Mouse (Mus musculus) embryonic facial prominence, embryonic 14.5 days (tissue): ENCODE results near the gene Gm8251. TPM values are rescaled to one million over a fixed set of nuclear protein-coding genes. Genes with fewer than 3 reads are reported as not detected.
"Not testable (repeated sequence)": the region's sequence is repeated elsewhere in the genome, so short reads cannot be mapped to it uniquely, and the experiment has no call there.

Experiments
- ATAC-seq: fragments of 200-750 bp; cut with Nextera tagmentation; 2 replicates; pipeline ENCODE4 v1.8.0; 2017; ENCODE audit warnings: low read depth, moderate number of reproducible peaks, moderate TSS enrichment
- DNase-seq: peaks from one replicate; pipeline ENCODE4 v3.0.0-alpha.2; 2015; ENCODE audit warnings: low spot score
- H3K27ac ChIP-seq: fragments of 300-500 bp; sonication (generic); replicated peaks from 2 replicates; pipeline ENCODE4 v1.5.1; 2014; ENCODE audit warnings: low read depth, mild to moderate bottlenecking, low read length, moderate library complexity
- H3K27me3 ChIP-seq: fragments of 300-500 bp; sonication (generic); replicated peaks from 2 replicates; pipeline ENCODE4 v1.6.1; 2014; ENCODE audit warnings: low read length; ENCODE audit not compliant: control insufficient read depth, insufficient read depth
- H3K36me3 ChIP-seq: fragments of 300-500 bp; sonication (generic); 2 replicates; pipeline ENCODE4 v1.6.1; 2014; ENCODE audit warnings: low read length, mixed read lengths; ENCODE audit not compliant: control insufficient read depth, insufficient read depth
- H3K4me1 ChIP-seq: fragments of 300-500 bp; sonication (generic); 2 replicates; pipeline ENCODE4 v1.6.1; 2014; ENCODE audit warnings: antibody characterized with exemption, low read length; ENCODE audit not compliant: control insufficient read depth, insufficient read depth
- H3K4me2 ChIP-seq: fragments of 300-500 bp; sonication (generic); 2 replicates; pipeline ENCODE4 v1.6.1; 2014; ENCODE audit warnings: low read depth, mild to moderate bottlenecking, low read length, moderate library complexity, mixed read lengths
- H3K4me3 ChIP-seq: fragments of 300-500 bp; sonication (generic); 2 replicates; pipeline ENCODE4 v1.5.1; 2014; ENCODE audit warnings: low read depth, mild to moderate bottlenecking, low read length
- H3K9ac ChIP-seq: fragments of 300-500 bp; sonication (generic); 2 replicates; pipeline ENCODE4 v1.6.1; 2014; ENCODE audit warnings: low read depth, mild to moderate bottlenecking, low read length, moderate library complexity, mixed read lengths
- H3K9me3 ChIP-seq: fragments of 300-500 bp; sonication (generic); 2 replicates; pipeline ENCODE4 v1.6.1; 2016; ENCODE audit warnings: low read length; ENCODE audit not compliant: control insufficient read depth
- WGBS: fragments of 180-500 bp; shearing (Covaris S2); extraction: QIAGEN DNeasy Blood & Tissue Kit; methylation state at CpG from one replicate; pipeline ENCODE4 v1.1.7; 2014; 5-methylcytosine and 5-hydroxymethylcytosine counted together
- polyA plus RNA-seq: library from polyadenylated mRNA; unstranded; fragments of >200 nt; fragmentation: Nextera tagmentation; extraction: Ambion mirVana; gene quantifications from 2 replicates; pipeline ENCODE4 v1.2.1, GENCODE M21; 2014

Gm8251 gene
- polyA plus RNA-seq, 1 experiment from 2014 or later, result 0.11 TPM

DNA sequence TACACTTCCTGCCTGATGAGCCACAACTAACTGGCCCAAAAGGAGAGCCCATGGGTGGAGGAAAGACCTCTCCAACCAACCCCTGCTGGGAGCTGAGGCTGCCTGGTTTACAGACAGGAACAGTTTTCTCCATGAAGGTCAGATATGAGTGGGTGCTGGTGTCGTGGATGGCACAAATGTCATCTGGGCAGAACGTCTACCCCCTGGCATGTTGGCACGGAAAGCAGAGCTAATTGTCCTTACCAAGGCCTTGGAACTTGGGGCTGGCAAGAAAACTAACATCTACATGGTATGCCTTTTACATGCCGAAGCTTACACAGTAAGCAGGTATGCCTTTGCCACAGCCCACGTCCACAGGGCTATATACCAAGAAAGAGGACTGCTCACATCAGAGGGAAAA, 16.0 kb downstream of the Gm8251 start:
- H3K36me3 ChIP-seq, H3K27ac ChIP-seq, H3K9me3 ChIP-seq, ATAC-seq, H3K4me2 ChIP-seq, H3K4me1 ChIP-seq, H3K9ac ChIP-seq, H3K4me3 ChIP-seq, DNase-seq, H3K27me3 ChIP-seq: not testable (repeated sequence)
- 87% methylated on average over 5 of the region's 5 CpGs for WGBS

DNA sequence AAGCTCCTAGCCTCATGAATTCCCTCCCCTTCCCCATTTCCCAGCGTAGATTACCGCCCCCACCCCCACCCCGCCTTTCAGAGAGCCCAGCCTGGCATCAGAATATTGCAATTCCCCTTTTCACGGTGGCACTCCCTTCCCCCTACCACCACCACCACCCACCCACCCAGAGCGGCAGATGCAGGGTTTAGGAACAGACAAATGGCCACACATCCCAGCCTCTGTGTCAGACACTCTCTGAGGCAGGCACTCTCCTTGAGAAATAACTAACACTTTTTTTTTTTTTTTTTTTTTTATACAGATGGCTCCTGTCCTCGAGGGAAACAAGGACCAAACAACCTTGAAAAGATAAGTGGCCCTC, 19.2 kb downstream of the Gm8251 start:
- Histone ChIP-seq H3K9ac (peak overlapping the region; percentile 59), H3K4me1 (no peaks in the 10 kb centered on the region), H3K27ac (no peak overlapping the region), H3K27me3 (no peaks in the 10 kb centered on the region), H3K4me2 (peak overlapping the region; percentile 65), H3K36me3 (no peaks in the 10 kb centered on the region), H3K9me3 (no peaks in the 10 kb centered on the region), H3K4me3 (peak overlapping the region; percentile 46)
- DNase-seq (no peak), ATAC-seq (peak; percentile 66)
- 6% methylated on average over 6 of the region's 6 CpGs for WGBS

DNA sequence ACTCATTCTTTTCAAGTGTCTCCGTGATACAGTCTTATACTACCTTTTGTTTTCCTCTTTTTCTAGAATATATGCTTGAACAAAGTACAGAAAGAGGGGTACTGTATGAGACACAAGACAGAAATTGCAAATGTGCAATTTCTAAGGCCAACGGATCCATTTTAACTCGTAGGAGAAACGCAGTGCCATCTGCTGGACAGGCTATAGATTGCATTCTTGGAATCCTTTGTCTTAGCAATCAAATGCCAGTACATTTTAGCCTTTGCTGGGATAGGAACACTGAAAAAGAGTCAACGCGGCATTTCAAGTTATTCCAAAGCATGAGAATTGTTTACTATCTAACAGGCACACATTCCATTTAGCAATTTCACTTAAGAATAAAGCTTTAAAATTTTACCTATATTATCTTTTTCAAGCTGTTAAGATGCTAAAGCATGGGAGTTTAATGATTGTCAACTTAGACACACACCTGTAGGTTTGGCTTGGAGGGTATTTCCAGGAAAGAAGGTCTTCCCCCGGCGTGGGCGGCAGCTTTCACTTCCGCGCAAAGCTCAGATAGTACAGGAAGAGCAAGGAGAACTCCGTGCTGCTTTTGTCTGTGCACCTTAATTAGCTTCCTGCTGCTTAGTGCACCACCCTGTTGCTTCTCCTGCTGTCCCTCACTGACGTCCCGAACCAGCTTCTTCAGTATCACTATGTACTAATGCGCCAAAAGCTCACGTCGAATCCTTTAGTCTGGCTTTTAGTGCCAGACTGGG, 19.8 kb downstream of the Gm8251 start:
- peak overlapping the region; percentile 65 for H3K4me2 ChIP-seq
- no peaks in the 10 kb centered on the region for H3K9me3 ChIP-seq
- peak overlapping the region; percentile 46 for H3K4me3 ChIP-seq
- 1% methylated on average over 17 of the region's 17 CpGs for WGBS
- H3K4me1 ChIP-seq, result no peaks in the 10 kb centered on the region
- H3K27me3 ChIP-seq, result no peaks in the 10 kb centered on the region
- ATAC-seq (peak; percentile 72), DNase-seq (peak; percentile 89)
- no peaks in the 10 kb centered on the region for H3K36me3 ChIP-seq
- no peak overlapping the region for H3K27ac ChIP-seq
- H3K9ac ChIP-seq, result peak overlapping the region; percentile 59

DNA sequence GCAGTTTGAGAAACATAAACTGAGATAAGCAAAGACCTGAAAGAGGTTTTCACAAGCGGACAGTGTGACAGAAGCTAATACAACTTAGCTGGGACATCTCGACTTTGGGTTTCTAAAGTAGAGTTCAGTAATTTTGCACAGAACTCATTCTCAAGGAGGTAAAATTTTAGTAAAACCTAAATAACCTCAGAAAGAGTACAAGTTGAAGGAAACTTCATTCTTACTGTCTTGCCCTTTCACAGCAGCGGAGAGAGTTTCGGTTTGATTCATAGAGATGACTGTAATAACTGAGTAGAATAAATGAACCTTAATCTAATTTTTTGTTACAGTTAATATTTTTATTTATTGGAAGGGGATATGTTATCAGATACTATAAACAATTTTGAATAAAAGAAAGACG, 28.8 kb downstream of the Gm8251 start:
- DNase-seq, result no peak
- Histone ChIP-seq H3K4me1 (no peaks in the 10 kb centered on the region), H3K4me2 (no peak overlapping the region), H3K27ac (no peak overlapping the region), H3K36me3 (no peaks in the 10 kb centered on the region), H3K9ac (no peak overlapping the region), H3K4me3 (no peak overlapping the region), H3K27me3 (no peaks in the 10 kb centered on the region), H3K9me3 (no peaks in the 10 kb centered on the region)
- no peak for ATAC-seq
- 87% methylated on average over 5 of the region's 5 CpGs for WGBS

DNA sequence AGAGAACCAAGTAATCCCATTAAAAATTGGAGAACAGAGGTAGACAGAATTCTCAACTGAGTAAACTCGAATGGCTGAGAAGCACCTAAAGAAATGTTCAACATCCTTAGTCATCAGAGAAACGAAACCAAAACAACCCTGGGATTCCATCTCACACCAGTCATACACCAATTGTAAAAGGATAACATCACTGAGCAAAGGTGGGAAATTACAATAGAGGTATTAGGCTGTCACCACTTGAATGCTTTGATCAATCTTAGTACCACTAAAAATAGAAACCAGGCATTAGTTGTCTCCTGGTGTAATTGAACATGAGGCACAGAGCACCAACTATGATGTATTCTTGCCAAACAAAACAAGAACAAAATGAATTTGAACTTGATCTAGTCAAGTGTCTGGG, 29.5 kb downstream of the Gm8251 start:
- no peaks in the 10 kb centered on the region for H3K36me3 ChIP-seq
- no peak overlapping the region for H3K9ac ChIP-seq
- no peak overlapping the region for H3K4me3 ChIP-seq
- no peak for DNase-seq
- no peaks in the 10 kb centered on the region for H3K9me3 ChIP-seq
- no peak overlapping the region for H3K4me2 ChIP-seq
- ATAC-seq, result no peak
- no peaks in the 10 kb centered on the region for H3K4me1 ChIP-seq
- H3K27me3 ChIP-seq, result no peaks in the 10 kb centered on the region
- no peak overlapping the region for H3K27ac ChIP-seq
- WGBS, result 58% methylated on average over 2 of the region's 2 CpGs

DNA sequence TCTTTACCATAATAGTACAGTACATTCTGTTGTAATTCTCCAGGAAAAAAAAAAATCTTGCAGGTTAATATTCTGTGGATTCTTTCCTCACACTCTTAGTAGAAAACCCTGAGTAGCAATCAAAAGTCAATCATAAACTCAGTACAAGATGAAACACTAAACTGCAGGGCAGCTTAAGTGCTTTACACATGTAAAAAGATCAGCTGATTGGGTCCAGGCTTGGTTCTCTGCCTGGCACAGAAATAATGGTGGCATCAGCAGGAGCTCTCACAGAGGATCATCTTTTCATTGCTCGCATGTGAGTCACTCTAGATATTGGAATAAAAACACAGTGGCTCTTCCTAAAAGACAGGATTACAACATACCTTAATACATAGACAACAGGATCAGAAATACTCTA, 34.1 kb downstream of the Gm8251 start:
- no peak overlapping the region for H3K9ac ChIP-seq
- H3K4me3 ChIP-seq, result no peak overlapping the region
- ATAC-seq, result no peak
- H3K36me3 ChIP-seq, result no peaks in the 10 kb centered on the region
- H3K9me3 ChIP-seq, result no peaks in the 10 kb centered on the region
- no peak overlapping the region for H3K27ac ChIP-seq
- H3K4me2 ChIP-seq, result no peak overlapping the region
- H3K4me1 ChIP-seq, result no peaks in the 10 kb centered on the region
- WGBS, result 82% methylated on average over 1 of the region's 1 CpGs
- no peak for DNase-seq
- H3K27me3 ChIP-seq, result no peaks in the 10 kb centered on the region

DNA sequence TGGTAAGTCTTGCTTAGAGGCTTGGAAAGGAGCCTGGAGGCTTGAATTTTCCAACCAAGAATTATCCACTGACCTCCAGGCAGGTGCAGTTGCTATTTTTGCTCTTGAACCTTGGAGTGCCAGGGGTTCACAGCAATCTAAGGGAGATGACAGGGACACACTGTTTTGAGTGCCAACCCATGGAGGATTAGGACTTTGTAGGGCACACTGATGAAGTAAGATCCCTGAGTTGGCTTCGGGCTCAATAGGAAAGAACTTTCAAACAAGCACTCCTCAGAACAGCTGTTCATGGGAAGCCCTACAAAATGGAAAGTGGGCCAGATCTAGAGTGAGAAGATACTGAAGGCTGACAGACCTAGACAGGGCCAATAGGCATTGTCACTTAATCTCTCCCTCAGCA, 39.1 kb downstream of the Gm8251 start:
- DNase-seq, result no peak
- no peak for ATAC-seq
- Histone ChIP-seq H3K27ac (no peak overlapping the region), H3K4me1 (no peaks in the 10 kb centered on the region), H3K4me3 (no peak overlapping the region), H3K4me2 (no peak overlapping the region), H3K9ac (no peak overlapping the region), H3K36me3 (no peaks in the 10 kb centered on the region), H3K27me3 (no peaks in the 10 kb centered on the region), H3K9me3 (no peaks in the 10 kb centered on the region)
- WGBS, result 83% methylated on average over 1 of the region's 1 CpGs

DNA sequence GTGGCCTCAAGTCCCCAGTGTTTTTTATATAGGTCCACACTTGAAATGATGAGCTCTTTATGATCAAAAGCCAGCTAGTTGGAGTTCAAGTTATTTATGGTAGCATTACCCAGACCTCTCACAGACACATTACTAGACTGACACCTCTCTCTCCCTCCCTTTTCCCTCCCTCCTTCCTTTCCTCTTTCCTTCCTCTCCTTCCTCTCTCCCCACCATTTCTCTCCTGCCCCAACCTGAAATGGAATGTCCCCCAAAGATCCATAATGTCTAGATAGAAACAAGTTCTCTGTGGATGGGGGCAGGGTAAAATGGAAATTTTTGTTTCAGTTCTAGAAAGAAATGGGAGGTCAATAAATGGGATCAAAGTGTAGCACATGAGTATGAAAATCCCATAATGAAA, 41.8 kb downstream of the Gm8251 start, which contains the start of gene Mettl21c:
TSS of gene Mettl21c (minus strand) at position 101 of the 400 bp plus-strand sequence.
- ATAC-seq, result no peak

DNA sequence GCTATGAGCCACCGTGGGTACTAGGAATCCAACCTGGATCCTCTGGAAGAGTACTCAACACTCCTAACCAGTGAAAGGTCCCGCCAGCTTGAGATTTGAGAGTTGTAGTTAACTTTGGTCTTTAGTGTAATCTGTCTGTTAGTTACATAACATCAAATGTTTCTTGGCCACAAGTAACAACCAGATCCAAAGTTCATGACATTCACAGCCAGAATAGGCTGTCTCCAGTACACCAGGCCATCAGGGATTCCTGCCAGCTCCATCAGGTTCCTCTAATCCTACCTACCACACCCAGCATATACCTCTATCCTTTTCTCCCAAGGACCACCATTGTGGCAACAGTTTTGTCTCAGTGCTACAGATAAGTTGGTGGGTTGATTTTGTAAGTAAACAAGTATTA, 46.2 kb downstream of the Gm8251 start:
- Histone ChIP-seq H3K9me3 (no peaks in the 10 kb centered on the region), H3K27me3 (no peaks in the 10 kb centered on the region), H3K27ac (no peak overlapping the region), H3K4me3 (no peak overlapping the region), H3K4me1 (no peaks in the 10 kb centered on the region), H3K4me2 (no peak overlapping the region), H3K36me3 (no peaks in the 10 kb centered on the region), H3K9ac (no peak overlapping the region)
- 83% methylated on average over 2 of the region's 2 CpGs for WGBS
- DNase-seq (no peak), ATAC-seq (no peak)

More for the DNA sequence above, 41.8 kb downstream of the Gm8251 start, which contains the start of gene Mettl21c:
- Histone ChIP-seq H3K27ac (no peak within 1 kb of the TSS), H3K9me3 (no peaks in the 10 kb centered on the region), H3K27me3 (no peaks in the 10 kb centered on the region), H3K4me3 (no peak within 1 kb of the TSS), H3K4me1 (no peaks in the 10 kb centered on the region), H3K9ac (no peak within 1 kb of the TSS), H3K4me2 (no peak within 1 kb of the TSS), H3K36me3 (no peaks in the 10 kb centered on the region)
- no peak for DNase-seq
